Mouse (Mus musculus) neural tube, embryonic 14.5 days (tissue): ENCODE measurements at regions not wholly inside any gene's neighbourhood (a gene's known extent, or its start where the extent isn't known, plus 50 kb on each side); places are given as distances from the start of the nearest gene placed in this dataset.
"Not testable (repeated sequence)": the region's sequence is repeated elsewhere in the genome, so short reads cannot be mapped to it uniquely, and the experiment has no call there.

Source experiments
- ATAC-seq: fragments of 200-750 bp; cut with Nextera tagmentation; 2 replicates; pipeline ENCODE4 v1.8.0; 2017; ENCODE audit warnings: low read depth, mild to moderate bottlenecking, moderate TSS enrichment, moderate library complexity
- H3K27ac ChIP-seq: fragments of 300-500 bp; sonication (generic); 2 replicates; pipeline ENCODE4 v1.5.1; 2014; ENCODE audit warnings: low read depth, mild to moderate bottlenecking, control low read depth, low read length, moderate library complexity, mixed read lengths
- H3K27me3 ChIP-seq: fragments of 300-500 bp; sonication (generic); 2 replicates; pipeline ENCODE4 v1.6.1; 2014; ENCODE audit warnings: low read length; ENCODE audit not compliant: control insufficient read depth, insufficient read depth
- H3K36me3 ChIP-seq: fragments of 300-500 bp; sonication (generic); 2 replicates; pipeline ENCODE4 v1.6.1; 2014; ENCODE audit warnings: low read length, mixed read lengths; ENCODE audit not compliant: control insufficient read depth, insufficient read depth
- H3K4me1 ChIP-seq: fragments of 300-500 bp; sonication (generic); 2 replicates; pipeline ENCODE4 v1.6.1; 2014; ENCODE audit warnings: low read length; ENCODE audit not compliant: control insufficient read depth, insufficient read depth
- H3K4me2 ChIP-seq: fragments of 300-500 bp; sonication (generic); 2 replicates; pipeline ENCODE4 v1.6.1; 2014; ENCODE audit warnings: mild to moderate bottlenecking, low read depth, low read length, control low read depth
- H3K4me3 ChIP-seq: fragments of 300-500 bp; sonication (generic); 2 replicates; pipeline ENCODE4 v1.5.1; 2014; ENCODE audit warnings: low read depth, low read length, control low read depth, mixed read lengths
- H3K9ac ChIP-seq: fragments of 300-500 bp; sonication (generic); replicated peaks from 2 replicates; pipeline ENCODE4 v1.6.1; 2014; ENCODE audit warnings: low read depth, mild to moderate bottlenecking, control low read depth, low read length, mixed read lengths
- H3K9me3 ChIP-seq: fragments of 300-500 bp; sonication (generic); 2 replicates; pipeline ENCODE4 v1.6.1; 2016; ENCODE audit warnings: low read length; ENCODE audit not compliant: control insufficient read depth
- whole genome bisulfite sequencing: fragments of 180-500 bp; shearing (Covaris S2); extraction: QIAGEN DNeasy Blood & Tissue Kit; methylation state at CpG from one replicate; pipeline ENCODE4 v1.1.7; 2014; 5-methylcytosine and 5-hydroxymethylcytosine counted together

DNA sequence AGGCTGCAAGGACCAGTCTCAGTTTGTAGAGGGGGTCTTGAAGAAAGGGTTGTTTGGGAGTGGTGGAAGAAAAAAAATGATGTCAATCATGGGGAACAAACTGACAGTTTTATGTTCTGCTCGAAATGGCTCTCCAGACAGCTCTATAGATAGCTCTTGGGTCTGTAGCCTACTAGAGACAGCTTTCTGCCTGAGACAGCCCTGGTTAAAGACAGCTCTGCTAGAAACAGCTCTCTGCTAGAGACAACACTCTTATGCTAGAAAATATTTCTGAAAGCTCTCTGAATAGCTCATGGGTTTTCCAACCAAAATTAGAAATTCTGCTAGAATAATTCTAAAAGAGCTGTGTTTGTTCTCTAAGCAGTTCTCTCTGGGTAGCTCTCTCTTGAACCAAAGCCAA, 636.3 kb upstream of the Man1a start:
- H3K4me1 ChIP-seq, result no peaks in the 10 kb centered on the region
- 74% methylated on average over 1 of the region's 1 CpGs for WGBS

DNA sequence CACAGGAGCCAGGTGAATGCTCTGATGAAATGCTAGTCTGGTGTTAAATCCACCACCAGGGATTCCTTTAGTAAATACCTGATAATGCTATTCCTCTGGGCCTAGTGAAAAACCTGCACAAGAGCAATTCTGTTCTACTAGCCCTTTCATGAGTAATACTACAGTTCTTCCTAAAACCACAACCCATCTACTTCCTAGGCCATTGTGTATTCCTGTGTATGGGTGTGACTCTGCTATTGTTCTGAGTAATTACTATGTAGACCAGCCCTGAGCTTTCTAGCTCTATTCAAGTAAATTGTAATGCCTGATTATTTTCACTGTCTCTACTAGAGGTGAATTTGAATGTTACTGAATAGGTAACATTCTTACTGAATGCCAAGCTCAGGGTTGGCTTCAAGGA, 591.4 kb upstream of the Man1a start:
- H3K4me1 ChIP-seq, H3K36me3 ChIP-seq, H3K27ac ChIP-seq, H3K27me3 ChIP-seq, ATAC-seq, H3K4me2 ChIP-seq, H3K9me3 ChIP-seq, H3K9ac ChIP-seq, H3K4me3 ChIP-seq: not testable (repeated sequence)

More for the DNA sequence above, 636.3 kb upstream of the Man1a start:
- Histone ChIP-seq H3K4me2 (no peak overlapping the region), H3K27ac (no peak overlapping the region), H3K9ac (no peak overlapping the region), H3K36me3 (no peaks in the 10 kb centered on the region), H3K9me3 (no peaks in the 10 kb centered on the region), H3K27me3 (no peaks in the 10 kb centered on the region), H3K4me3 (no peak overlapping the region)
- no peak for ATAC-seq
